Mouse (Mus musculus) ES-E14 (cell line): ENCODE measurements around the gene Rab36. TPM values are rescaled to one million over a fixed set of nuclear protein-coding genes. Genes with fewer than 3 reads are reported as not detected.
"Not testable (repeated sequence)": the region's sequence is repeated elsewhere in the genome, so short reads cannot be mapped to it uniquely, and the experiment has no call there.

Experiments
- DNase-seq: peaks from one replicate; pipeline ENCODE4 v3.0.0-alpha.2; 2013; ENCODE audit warnings: low read depth, low spot score
- H3K27ac ChIP-seq: 2 replicates; pipeline ENCODE4 v1.5.1; 2012; ENCODE audit warnings: low read depth, mild to moderate bottlenecking, low read length, moderate library complexity, mixed read lengths; ENCODE audit not compliant: poor library complexity, insufficient read depth, severe bottlenecking
- H3K36me3 ChIP-seq: 2 replicates; pipeline ENCODE4 v1.6.1; 2012; ENCODE audit warnings: mild to moderate bottlenecking, low read length, moderate library complexity, mixed read lengths; ENCODE audit not compliant: control insufficient read depth, poor library complexity, insufficient read depth, severe bottlenecking
- H3K4me1 ChIP-seq, 2 experiments: fragments of 150-350 bp in 1 of 2; sonication (generic) in 1 of 2; 2 replicates each; pipeline ENCODE4 v1.6.1; 2012; ENCODE audit warnings: low read length in 2 of 2, mild to moderate bottlenecking in 1 of 2, mixed read lengths in 1 of 2; ENCODE audit not compliant: control insufficient read depth in 2 of 2, insufficient read depth in 2 of 2, poor library complexity in 1 of 2
- H3K4me3 ChIP-seq, 2 experiments: fragments of 150-350 bp in 1 of 2; sonication (generic) in 1 of 2; 2 replicates each; pipeline ENCODE4 v1.5.1; 2012; ENCODE audit warnings: low read length in 2 of 2, low read depth in 1 of 2, mild to moderate bottlenecking in 1 of 2, mixed read lengths in 1 of 2; ENCODE audit not compliant: insufficient read depth in 1 of 2, poor library complexity in 1 of 2, severe bottlenecking in 1 of 2
- H3K9ac ChIP-seq: 2 replicates; pipeline ENCODE4 v1.6.1; 2012; ENCODE audit warnings: low read depth, mild to moderate bottlenecking, low read length, mixed read lengths; ENCODE audit not compliant: poor library complexity, insufficient read depth, severe bottlenecking
- H3K9me3 ChIP-seq: fragments of 150-350 bp; sonication (generic); 2 replicates; pipeline ENCODE4 v1.6.1; 2012; ENCODE audit warnings: low read depth, mild to moderate bottlenecking, low read length; ENCODE audit not compliant: control insufficient read depth, insufficient read depth
- CHD2 ChIP-seq: IDR thresholded peaks from 2 replicates; pipeline ENCODE4 v1.6.1; 2014; ENCODE audit warnings: mild to moderate bottlenecking, low read depth, low read length, inconsistent platforms
- HCFC1 ChIP-seq: IDR thresholded peaks from 2 replicates; pipeline ENCODE4 v1.6.1; 2012; ENCODE audit warnings: low read length, inconsistent platforms, borderline replicate concordance; ENCODE audit not compliant: insufficient read depth
- MAFK ChIP-seq: IDR thresholded peaks from 2 replicates; pipeline ENCODE4 v1.6.1; 2014; ENCODE audit warnings: mild to moderate bottlenecking, low read depth, low read length, inconsistent platforms; ENCODE audit not compliant: insufficient read depth
- ZC3H11A ChIP-seq: IDR thresholded peaks from 2 replicates; pipeline ENCODE4 v1.6.1; 2012; ENCODE audit warnings: low read depth, mild to moderate bottlenecking, inconsistent platforms, low read length, borderline replicate concordance
- ZNF384 ChIP-seq: IDR thresholded peaks from 2 replicates; pipeline ENCODE4 v1.6.1; 2012; ENCODE audit warnings: low read depth, low read length, inconsistent platforms
- in situ Hi-C, 2 experiments: fragments of 600-800 bp; cut with MboI; formaldehyde crosslinking; loops; one replicate each; pipeline ENCODE4 v1.15.1; 2025; ENCODE audit warnings: low sequenced_read_pairs in 2 of 2, inconsistent platforms in 1 of 2; ENCODE audit not compliant: unreplicated experiment in 2 of 2
- total RNA-seq: library from RNA; depleted of rRNA; stranded (reverse); fragments of 300-350 nt; gene quantifications from 2 replicates; pipeline ENCODE4 v1.2.3, GENCODE M21; 2012

Rab36 gene
- total RNA-seq, 1 experiment, result 0.98 TPM

DNA sequence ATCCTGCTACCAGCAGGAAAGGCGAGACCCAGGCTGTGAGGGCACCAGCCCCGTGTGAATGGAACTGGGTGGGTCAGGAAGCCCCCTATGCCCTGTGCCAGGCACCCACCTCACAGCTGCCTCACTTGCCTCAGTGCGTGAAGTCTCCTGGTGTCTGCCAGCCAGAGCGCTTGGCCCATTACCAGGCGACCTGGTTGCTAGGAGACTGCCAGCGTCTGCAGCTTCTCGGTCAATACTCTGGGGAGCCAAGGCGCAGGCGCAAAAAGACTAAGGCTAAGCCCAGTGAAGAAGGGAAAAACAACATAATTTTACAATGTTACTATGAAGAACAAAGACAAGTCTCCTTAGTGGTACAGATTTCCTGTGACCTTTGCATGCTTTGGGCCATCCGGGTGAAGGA, 4.5 kb upstream of the Rab36 start, which contains the start of gene Rsph14:
TSS of gene Rsph14 (minus strand) at position 192 of the 400 bp plus-strand sequence.
- peaks cover 0 to 5% of the 10 kb centered on the region in 2 experiments; a peak in 1 of 4 replicates for H3K4me1 ChIP-seq
- H3K36me3 ChIP-seq, result no peaks in the 10 kb centered on the region
- in situ Hi-C loops, result no loop called here
- no peaks in the 10 kb centered on the region for H3K9me3 ChIP-seq
- H3K4me3 ChIP-seq, result no peak within 1 kb of the TSS
- DNase-seq, result no peak
- no peak within 1 kb of the TSS for H3K27ac ChIP-seq
- TF ChIP-seq ZC3H11A (no peak), ZNF384 (no peak), CHD2 (no peak), HCFC1 (no peak), MAFK (no peak)
- no peak within 1 kb of the TSS for H3K9ac ChIP-seq

- H3K4me1 ChIP-seq, result peaks cover 0 to 12% of the 10 kb centered on the region in 2 experiments; a peak in 2 of 4 replicates
- H3K9me3 ChIP-seq, in situ Hi-C loops, H3K9ac ChIP-seq, H3K4me3 ChIP-seq, DNase-seq, H3K27ac ChIP-seq, H3K36me3 ChIP-seq: not testable (repeated sequence)
Observed at GRCm38 (mm10) chr10:75042060-75042459, 5.2 kb downstream of the Rab36 start.

GRCm38 (mm10) chr10:75044459-75044858, 7.6 kb downstream of the Rab36 start:
- Histone ChIP-seq H3K9me3 (no peaks in the 10 kb centered on the region), H3K36me3 (no peaks in the 10 kb centered on the region), H3K4me3 (no peak overlapping the region), H3K4me1 (peaks cover 0 to 10% of the 10 kb centered on the region in 2 experiments; a peak in 2 of 4 replicates), H3K9ac (no peak overlapping the region), H3K27ac (no peak overlapping the region)
- no peak for DNase-seq
- no peak for TF ChIP-seq HCFC1
- no peak for TF ChIP-seq CHD2
- TF ChIP-seq ZC3H11A, result no peak
- TF ChIP-seq MAFK, result no peak
- no peak for TF ChIP-seq ZNF384
- in situ Hi-C loops, result no loop called here

DNA sequence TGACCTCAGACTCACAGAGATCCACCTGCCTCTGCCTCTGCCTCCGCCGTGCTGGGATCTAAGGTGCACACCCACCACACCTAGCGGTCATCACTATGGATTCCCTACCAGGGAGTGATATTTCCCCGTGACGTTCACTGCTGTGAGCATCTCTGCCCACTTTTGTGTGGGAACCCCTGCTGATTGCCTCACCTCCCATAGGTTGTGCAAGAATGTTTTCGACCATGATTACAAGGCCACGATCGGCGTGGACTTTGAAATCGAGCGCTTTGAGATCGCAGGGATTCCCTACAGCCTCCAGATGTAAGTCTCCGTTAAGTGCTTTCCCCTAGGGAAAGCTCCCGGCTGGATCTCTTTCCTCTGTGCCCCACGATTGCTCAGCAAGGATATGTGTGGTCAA, 9.0 kb downstream of the Rab36 start:
- Histone ChIP-seq H3K27ac (no peak overlapping the region), H3K4me3 (no peak overlapping the region), H3K4me1 (peaks cover 0 to 10% of the 10 kb centered on the region in 2 experiments; a peak in 2 of 4 replicates), H3K9me3 (no peaks in the 10 kb centered on the region), H3K9ac (no peak overlapping the region), H3K36me3 (no peaks in the 10 kb centered on the region)
- DNase-seq, result no peak
- in situ Hi-C loops, result no loop called here
- no peak for TF ChIP-seq ZC3H11A
- TF ChIP-seq MAFK, result no peak
- TF ChIP-seq ZNF384, result no peak
- no peak for TF ChIP-seq HCFC1
- no peak for TF ChIP-seq CHD2

GRCm38 (mm10) chr10:75048711-75049110, 11.9 kb downstream of the Rab36 start:
- H3K4me1 ChIP-seq, result peaks cover 0 to 8% of the 10 kb centered on the region in 2 experiments; a peak in 1 of 4 replicates
- TF ChIP-seq HCFC1 (no peak), CHD2 (no peak), ZNF384 (no peak), MAFK (no peak), ZC3H11A (no peak)
- no peak for DNase-seq
- no peak overlapping the region for H3K4me3 ChIP-seq
- no peak overlapping the region for H3K27ac ChIP-seq
- H3K36me3 ChIP-seq, result no peaks in the 10 kb centered on the region
- H3K9me3 ChIP-seq, result no peaks in the 10 kb centered on the region
- H3K9ac ChIP-seq, result no peak overlapping the region
- in situ Hi-C loops, result no loop called here
